Mouse (Mus musculus) C2C12 (cell line): Measurements from ENCODE around the gene Tmem247. TPM values are rescaled to one million over a fixed set of nuclear protein-coding genes. Genes with fewer than 3 reads are reported as not detected.

Source experiments
- H3K27me3 ChIP-seq: one replicate; pipeline ENCODE4 v1.6.1; 2011; ENCODE audit not compliant: control insufficient read depth, insufficient read depth, insufficient read length
- H3K36me3 ChIP-seq: one replicate; pipeline ENCODE4 v1.6.1; 2011; ENCODE audit not compliant: control insufficient read depth, insufficient read depth
- H3K4me3 ChIP-seq: one replicate; pipeline ENCODE4 v1.5.1; 2011; ENCODE audit warnings: mild to moderate bottlenecking, control low read depth; ENCODE audit not compliant: poor library complexity, insufficient read depth, severe bottlenecking
- H3K79me2 ChIP-seq: one replicate; pipeline ENCODE4 v1.6.1; 2011; ENCODE audit not compliant: control insufficient read depth, insufficient read depth
- H3K79me3 ChIP-seq: one replicate; pipeline ENCODE4 v1.6.1; 2011; ENCODE audit warnings: low read depth, control low read depth
- H3ac ChIP-seq: one replicate; pipeline ENCODE3; 2011; ENCODE audit warnings: low read depth; ENCODE audit not compliant: control insufficient read depth, insufficient read length
- CEBPB ChIP-seq: IDR thresholded peaks from one replicate; pipeline ENCODE4 v1.6.1; 2011; ENCODE audit warnings: low read depth, mild to moderate bottlenecking, control low read depth, moderate library complexity
- CTCF ChIP-seq: IDR thresholded peaks from one replicate; pipeline ENCODE4 v1.5.1; 2011; ENCODE audit not compliant: control insufficient read depth, insufficient read depth, insufficient read length
- FOSL1 ChIP-seq: IDR thresholded peaks from one replicate; pipeline ENCODE4 v1.8.0; 2011; ENCODE audit warnings: mild to moderate bottlenecking, low read length; ENCODE audit not compliant: poor library complexity, insufficient read depth, severe bottlenecking
- MAX ChIP-seq: IDR thresholded peaks from one replicate; pipeline ENCODE4 v1.6.1; 2011; ENCODE audit warnings: mild to moderate bottlenecking, control low read depth
- MYOD1 ChIP-seq: IDR thresholded peaks from one replicate; pipeline ENCODE4 v1.6.1; 2011; ENCODE audit warnings: low read depth; ENCODE audit not compliant: control insufficient read depth, insufficient read length
- MYOG ChIP-seq: IDR thresholded peaks from one replicate; pipeline ENCODE4 v1.6.1; 2011; ENCODE audit not compliant: control insufficient read depth, insufficient read length; ENCODE audit errors: extremely low read depth
- USF1 ChIP-seq: IDR thresholded peaks from one replicate; pipeline ENCODE4 v1.6.1; 2011; ENCODE audit warnings: low read depth, mild to moderate bottlenecking, control low read depth, moderate library complexity
- polyA plus RNA-seq: library from polyadenylated mRNA; unstranded; fragments of >200 nt; fragmentation: generic; extraction: Trizol; gene quantifications from one replicate; pipeline ENCODE4 v1.2.1, GENCODE M21; 2012; ENCODE audit warnings: missing spikeins

The Tmem247 gene
- polyA plus RNA-seq, 1 experiment, result not detected

DNA sequence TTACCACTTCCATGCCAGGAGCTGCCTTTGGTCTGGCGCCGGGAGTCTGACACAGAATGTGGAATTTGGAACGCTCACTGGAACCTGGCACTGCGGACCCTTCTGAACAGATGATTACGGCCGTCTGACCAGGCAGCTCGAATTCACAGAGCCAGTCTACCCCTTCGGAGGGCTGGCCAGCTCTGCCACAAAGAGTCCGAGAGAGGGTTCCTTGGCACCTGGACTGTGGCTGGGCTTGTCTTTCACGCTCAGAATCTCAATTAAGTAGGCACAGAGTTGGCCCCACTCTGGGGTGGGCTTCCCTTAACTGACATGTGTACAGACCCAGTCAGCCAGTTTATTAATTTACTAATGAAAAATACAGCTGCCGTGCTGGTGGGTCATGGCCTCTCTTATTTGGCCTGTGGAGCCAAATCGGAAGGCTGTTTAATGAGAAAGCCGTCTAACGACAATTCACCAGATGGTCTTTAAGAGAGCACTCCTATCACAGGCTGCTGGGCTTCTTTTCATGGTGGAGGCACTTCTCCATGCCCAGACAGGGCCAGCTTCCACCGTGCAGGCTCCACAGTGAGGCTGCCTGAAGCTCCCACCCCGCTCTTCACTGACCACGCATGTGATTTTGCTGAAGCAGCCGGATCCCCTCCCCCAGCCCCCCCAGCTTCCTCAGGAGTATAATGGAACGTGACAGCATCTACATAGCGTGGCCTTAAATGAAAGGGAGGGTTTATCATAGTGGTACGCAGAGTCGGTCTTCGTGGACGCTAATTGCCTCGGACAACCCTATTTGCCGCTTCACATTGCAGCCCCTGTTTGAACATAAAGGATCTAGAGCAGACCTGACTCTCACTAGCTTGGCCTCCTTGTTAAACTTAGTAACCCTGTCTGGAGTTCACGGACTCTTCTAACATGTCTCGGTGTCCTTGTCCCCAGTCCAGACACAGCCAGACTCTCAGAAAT, 31.0 kb downstream of the Tmem247 start, which contains the start of gene Atp6v1e2:
Gene Atp6v1e2, minus strand, starts transcription at position 58 of the 957 bp plus-strand sequence.
- Histone ChIP-seq H3ac (no peak within 1 kb of the TSS), H3K36me3 (no peaks in the 10 kb centered on the region), H3K79me3 (no peaks in the 10 kb centered on the region), H3K4me3 (no peak within 1 kb of the TSS), H3K27me3 (peaks cover 12% of the 10 kb centered on the region), H3K79me2 (no peaks in the 10 kb centered on the region)
- TF ChIP-seq MYOD1 (no peak), MAX (no peak)

DNA sequence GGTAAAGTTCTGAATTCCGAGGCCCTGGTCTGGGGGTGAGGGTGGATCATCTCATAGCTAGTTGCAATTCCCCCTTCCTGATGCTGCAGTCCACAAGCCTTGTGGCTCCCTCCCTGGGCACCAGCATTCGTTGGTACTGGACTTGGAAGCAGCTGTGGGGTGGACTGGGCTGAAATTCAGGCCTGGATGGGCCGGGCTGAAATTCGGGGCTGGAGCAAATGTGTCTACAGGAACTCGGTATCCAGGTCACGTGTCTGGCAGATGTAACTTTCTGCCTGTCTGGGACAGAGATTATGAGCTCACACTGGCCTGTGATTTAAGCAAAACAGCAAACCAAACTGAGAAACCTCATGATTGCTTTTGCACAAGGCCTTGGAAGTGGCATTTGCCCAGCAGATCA, 31.7 kb downstream of the Tmem247 start:
- no peak overlapping the region for H3K4me3 ChIP-seq
- no peaks in the 10 kb centered on the region for H3K79me3 ChIP-seq
- H3K27me3 ChIP-seq, result peaks cover 7% of the 10 kb centered on the region
- no peaks in the 10 kb centered on the region for H3K79me2 ChIP-seq
- no peak overlapping the region for H3ac ChIP-seq
- no peaks in the 10 kb centered on the region for H3K36me3 ChIP-seq
- TF ChIP-seq MYOD1, result no peak
- TF ChIP-seq USF1, result peak; percentile 40

GRCm38 (mm10) chr17:86957239-86957638, 40.1 kb downstream of the Tmem247 start:
- Histone ChIP-seq H3K4me3 (no peak overlapping the region), H3K27me3 (no peaks in the 10 kb centered on the region), H3K79me2 (no peaks in the 10 kb centered on the region), H3ac (no peak overlapping the region), H3K79me3 (no peaks in the 10 kb centered on the region), H3K36me3 (no peaks in the 10 kb centered on the region)
- TF ChIP-seq FOSL1 (no peak), MYOD1 (no peak), CTCF (no peak), MAX (no peak), MYOG (no peak), CEBPB (no peak), USF1 (no peak)

DNA sequence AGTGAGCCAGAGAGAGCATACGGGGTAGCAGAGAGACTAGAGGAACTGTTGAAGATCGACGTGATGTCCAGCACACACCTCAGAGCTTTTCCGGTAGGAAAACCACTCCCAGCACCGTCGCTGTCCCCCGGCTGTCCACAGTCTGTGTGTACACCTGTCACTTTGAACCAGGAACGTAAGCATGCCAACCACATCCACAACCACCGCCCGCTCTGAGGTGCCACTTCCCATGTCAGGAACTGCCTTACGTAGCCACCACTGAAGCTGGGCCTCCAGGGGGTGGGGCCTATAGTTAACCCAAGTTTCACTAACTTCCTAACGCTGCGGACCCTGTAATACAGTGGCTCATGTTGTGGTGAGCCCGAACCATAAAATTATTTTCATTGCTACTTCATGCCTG, 40.8 kb downstream of the Tmem247 start:
- Histone ChIP-seq H3K36me3 (no peaks in the 10 kb centered on the region), H3K79me2 (no peaks in the 10 kb centered on the region), H3K4me3 (no peak overlapping the region), H3ac (no peak overlapping the region), H3K27me3 (no peaks in the 10 kb centered on the region), H3K79me3 (no peaks in the 10 kb centered on the region)
- TF ChIP-seq USF1 (no peak), MAX (no peak), MYOD1 (no peak), MYOG (no peak), FOSL1 (no peak), CEBPB (no peak), CTCF (no peak)

- no peak for TF ChIP-seq MYOG
- no peak for TF ChIP-seq USF1
- no peak for TF ChIP-seq MAX
- no peak for TF ChIP-seq FOSL1
- no peak for TF ChIP-seq MYOD1
- TF ChIP-seq CTCF, result no peak
- H3K4me3 ChIP-seq, result no peak overlapping the region
- H3ac ChIP-seq, result no peak overlapping the region
- H3K79me2 ChIP-seq, result peaks cover 26% of the 10 kb centered on the region
- no peaks in the 10 kb centered on the region for H3K27me3 ChIP-seq
- H3K79me3 ChIP-seq, result peaks cover 1% of the 10 kb centered on the region
- peaks cover 5% of the 10 kb centered on the region for H3K36me3 ChIP-seq
Observed at GRCm38 (mm10) chr17:86961301-86961841, 44.2 kb downstream of the Tmem247 start.
